Mouse (Mus musculus): ENCODE results near the gene Cog4. TPM values are rescaled to one million over a fixed set of nuclear protein-coding genes. Genes with fewer than 3 reads are reported as not detected.

Cog4 gene
- 10 to 100 TPM; 74.3 to 78.3 TPM for total RNA-seq (2021)

DNA sequence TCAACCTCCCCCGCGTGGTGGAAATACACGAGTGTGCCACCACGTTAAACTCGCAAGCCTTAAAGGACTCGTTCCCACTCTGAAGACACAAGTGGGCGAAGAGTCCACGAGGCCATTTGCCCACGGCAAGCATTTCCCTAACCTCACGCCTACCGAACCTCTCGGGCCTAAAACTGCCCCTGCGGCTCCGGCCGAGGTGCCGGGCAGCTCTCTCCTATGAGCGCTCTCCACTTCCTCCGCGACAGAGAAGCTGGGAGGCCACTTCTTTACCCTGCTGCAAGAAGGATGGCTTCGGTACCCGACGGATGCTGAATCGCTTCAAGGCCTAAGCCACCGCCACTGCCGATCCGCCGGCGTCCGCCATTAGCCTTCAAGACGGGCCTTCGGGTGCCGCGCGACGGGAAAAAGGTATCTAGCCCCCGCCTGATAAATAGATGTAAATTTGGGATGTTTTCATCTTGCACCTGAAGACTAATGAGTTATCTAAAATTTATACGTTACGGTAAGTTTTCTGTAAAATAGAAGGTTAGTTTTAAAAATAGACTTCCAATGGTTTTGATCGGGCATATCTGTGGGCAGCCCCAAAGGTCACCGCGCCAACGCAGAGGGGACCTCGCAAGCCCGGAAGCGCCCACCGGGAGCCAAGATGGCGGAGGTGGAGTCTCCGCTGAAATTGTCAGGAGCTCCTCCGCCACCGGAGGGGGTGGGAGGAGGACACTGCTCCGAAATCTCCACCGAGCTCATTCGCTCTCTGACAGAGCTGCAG is at the start of gene Cog4, which contains the start of gene Sf3b3:
Gene Cog4, plus strand, starts transcription at position 196 of the 766 bp plus-strand sequence.
Gene Sf3b3, minus strand, starts transcription at position 383 of the 766 bp plus-strand sequence.
- intact Hi-C loops (cut with DNase I): loop anchor here (5.0 kb wide), 1 partner anchor 246 kb away; the partner anchor contains the start of genes Clec18a and Pdpr
- DNase-seq: peak; percentile 84 to 90

DNA sequence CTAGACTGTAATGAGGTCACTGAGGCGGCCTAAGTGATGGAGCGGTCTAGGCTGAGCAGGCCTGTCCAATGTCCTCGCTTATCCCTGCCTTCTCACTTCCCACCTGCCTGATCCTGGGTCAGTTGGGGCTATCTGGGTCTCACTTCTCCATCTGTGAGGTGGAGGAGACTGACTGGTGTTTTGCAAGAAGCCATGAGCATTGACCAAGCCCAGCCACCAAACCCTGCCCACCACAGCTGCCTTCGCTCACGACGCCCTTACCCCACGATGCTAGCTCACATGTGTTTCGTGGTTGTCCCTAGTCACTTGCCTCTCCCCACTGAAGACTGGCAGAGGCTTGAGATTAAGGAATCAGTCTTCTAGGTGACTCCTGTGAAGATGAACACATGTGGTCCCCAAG is 49.3 kb upstream of the Cog4 start:
- no peak for DNase-seq
- intact Hi-C loops (cut with DNase I): no loop called here

DNA sequence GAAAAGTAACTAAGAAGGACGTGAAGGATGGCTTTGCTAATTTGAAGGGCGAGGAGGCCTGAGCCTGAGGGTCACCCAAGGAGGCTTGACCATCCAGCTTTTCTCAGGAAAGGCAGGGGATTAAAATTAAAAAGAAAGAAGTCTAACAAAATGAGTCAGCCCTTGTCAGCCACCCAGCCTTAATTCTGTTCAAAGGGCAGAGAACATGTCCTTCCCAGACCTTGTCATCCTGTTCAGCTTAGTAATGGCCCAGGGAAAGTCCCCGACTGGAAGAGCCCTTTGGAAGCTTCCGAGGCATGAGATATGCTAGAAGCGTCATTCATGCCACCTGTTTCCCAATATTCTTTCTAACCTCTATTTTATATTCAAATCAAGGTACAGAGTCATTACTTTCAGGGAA is 43.4 kb upstream of the Cog4 start:
- intact Hi-C loops (cut with DNase I): no loop called here
- DNase-seq: no peak

DNA sequence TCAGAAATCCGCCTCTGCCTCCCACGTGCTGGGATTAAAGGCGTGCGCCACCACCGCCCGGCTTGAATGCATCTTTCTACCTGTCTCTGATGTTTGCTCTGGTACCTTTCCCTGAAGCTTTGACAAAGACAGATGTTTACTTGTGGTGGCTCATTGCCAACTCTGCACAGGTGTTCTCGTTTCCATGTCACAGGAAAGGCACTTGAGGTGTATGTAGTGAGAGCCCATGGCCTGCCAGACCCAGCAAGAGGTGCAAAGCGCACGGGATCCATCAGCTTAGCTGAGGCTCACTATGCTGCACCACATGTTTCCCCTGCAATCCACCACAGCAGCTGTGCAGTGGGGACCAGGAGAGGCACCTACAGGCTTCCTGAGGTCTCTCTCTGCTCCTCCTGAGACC is 42.5 kb upstream of the Cog4 start:
- DNase-seq: no peak
- intact Hi-C loops (cut with DNase I): no loop called here

DNA sequence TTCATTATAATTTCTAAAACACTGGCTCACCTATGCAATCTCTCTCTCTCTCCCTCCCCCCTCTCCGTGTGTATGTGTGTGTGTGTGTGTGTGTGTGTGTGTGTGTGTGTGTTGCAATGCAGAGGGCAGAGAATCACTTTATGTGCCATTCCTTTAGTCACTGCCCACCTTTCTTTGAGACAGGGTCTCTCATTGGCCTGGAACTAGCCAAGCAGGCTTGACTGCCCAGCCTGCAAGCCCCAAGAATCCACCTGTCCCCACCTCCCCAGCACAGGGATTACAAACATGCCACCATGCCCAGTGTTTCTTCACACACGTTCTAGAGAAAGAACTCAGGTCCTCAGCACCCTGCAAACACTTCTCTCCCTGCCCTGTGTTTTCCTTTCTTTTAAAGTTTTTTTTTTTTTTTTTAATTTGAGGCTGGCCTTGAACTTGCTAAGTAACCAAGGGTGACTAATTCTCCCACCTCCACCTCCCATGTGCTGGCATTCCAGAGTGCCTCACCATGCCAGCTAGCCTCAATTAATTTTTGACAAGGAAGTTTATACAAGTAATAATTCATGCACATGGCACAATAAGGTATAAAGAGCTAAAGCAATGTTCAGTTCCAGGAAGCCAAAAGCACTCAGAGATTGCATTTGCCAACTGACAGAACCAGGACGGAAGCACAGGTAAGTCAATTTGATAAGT is 41.4 kb upstream of the Cog4 start:
- intact Hi-C loops (cut with DNase I): no loop called here
- DNase-seq: no peak

DNA sequence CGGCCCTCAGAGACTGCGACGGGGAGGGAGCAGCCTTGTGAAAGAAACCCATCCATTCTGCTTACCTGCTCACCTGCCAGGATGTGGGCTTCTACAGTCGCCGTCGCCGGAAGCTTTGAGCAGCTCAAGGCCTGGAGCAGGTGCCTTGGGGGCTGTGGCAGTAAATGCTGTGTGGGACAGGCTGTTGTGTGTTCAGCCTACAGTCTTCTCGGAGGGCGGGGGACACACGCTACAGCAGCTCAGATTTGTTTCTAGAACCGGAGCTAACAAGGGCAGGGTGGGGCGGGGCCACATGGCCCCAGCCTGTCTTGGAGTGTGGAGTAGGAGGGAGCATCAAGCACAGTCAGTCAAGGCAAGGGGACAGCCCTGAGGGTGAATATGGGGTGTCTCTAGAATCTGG is 40.7 kb upstream of the Cog4 start, which contains the start of gene Il34:
Gene Il34, minus strand, starts transcription at position 256 of the 400 bp plus-strand sequence.
- intact Hi-C loops (cut with DNase I): no loop called here
- no peak for DNase-seq

DNA sequence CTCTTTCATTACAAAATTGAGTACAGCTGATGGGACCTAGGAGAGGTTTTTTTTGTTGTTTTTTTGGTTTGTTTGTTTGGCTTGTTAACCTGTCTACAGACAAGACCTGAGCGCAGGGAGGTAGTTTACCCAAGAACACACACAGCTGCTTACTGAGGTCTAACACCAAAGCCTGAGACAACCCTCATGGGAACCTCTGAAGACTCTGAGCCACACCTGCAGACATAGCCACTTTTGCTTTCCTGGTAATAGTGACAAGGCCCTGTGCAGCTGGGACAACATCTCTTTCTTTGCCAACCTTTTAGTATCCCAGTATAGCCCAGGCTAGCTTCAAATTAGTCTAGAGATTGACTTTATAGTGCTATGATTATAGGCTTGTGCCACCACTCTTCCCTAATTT is 40.3 kb upstream of the Cog4 start:
- intact Hi-C loops (cut with DNase I): no loop called here
- DNase-seq: no peak

DNA sequence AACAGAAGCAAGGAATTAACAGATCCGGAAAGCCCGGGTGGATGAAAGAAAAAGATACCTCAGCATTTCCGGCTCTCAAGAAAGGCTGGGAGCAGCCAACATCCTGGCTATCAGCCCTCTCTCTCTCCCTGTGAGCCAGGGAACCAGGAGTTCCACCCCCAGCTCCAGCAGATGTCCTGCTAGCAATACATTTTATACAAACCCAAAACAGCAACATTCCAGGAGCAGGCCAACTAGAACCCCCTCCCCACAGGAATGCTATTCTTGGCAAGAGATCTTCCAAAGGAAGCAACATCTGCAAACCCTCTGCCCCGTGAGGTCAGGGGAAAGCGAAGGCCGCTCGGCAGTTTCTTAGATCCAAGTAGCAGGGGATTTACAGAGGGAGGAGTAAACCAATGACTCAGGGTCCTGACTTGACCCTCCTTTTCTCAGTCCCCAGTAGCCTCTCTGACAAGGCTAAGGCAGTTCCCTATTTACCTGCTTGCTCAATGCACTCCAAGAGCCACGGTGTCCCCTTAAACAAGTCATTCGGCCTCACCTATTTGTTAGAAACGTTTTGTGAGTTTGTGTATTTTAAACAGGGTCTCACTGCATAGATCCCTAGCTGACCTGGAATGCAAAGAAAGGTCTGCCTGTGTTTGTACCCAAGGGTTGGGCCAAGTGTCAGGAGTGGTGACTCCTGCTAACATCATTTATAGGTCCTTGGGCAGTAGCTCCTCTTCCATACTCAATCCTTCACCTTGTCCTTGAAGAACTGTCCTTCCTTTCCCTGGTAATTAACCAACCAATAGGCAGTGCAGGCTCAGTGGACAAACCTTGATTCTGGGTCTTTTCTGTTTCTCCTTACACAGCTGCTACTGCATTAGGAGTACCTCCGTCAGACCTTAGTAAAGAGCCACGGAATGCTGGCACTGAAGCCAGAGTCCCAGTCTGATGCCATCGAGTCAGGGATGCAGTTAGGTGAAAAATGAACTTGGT is 37.6 kb upstream of the Cog4 start:
- DNase-seq: peak; percentile 36 to 42
- intact Hi-C loops (cut with DNase I): loop anchor here (2.0 kb wide), 1 partner anchor 58 kb away; no protein-coding TSS in a partner anchor

DNA sequence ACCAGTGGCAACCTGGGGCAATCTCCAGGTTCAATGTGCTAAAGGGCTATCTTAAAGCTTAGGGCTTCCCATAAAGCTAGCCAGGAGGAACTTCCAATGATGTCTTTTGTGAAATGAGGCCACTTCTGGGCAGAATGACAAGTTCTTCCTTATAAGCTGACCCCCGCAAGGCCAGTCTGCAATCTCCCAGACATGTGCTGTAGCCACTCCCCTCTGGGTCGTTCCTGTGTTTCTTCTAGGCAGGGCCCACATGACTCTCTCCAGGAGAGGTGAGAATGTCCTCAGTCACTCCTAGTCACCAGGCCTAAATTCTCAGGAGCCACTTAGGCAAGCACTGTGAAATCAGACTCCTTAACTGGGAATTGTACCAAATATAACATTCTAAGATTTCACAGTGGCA is 36.6 kb upstream of the Cog4 start:
- DNase-seq: no peak
- intact Hi-C loops (cut with DNase I): loop anchor here (2.0 kb wide), 1 partner anchor 59 kb away; no protein-coding TSS in a partner anchor

DNA sequence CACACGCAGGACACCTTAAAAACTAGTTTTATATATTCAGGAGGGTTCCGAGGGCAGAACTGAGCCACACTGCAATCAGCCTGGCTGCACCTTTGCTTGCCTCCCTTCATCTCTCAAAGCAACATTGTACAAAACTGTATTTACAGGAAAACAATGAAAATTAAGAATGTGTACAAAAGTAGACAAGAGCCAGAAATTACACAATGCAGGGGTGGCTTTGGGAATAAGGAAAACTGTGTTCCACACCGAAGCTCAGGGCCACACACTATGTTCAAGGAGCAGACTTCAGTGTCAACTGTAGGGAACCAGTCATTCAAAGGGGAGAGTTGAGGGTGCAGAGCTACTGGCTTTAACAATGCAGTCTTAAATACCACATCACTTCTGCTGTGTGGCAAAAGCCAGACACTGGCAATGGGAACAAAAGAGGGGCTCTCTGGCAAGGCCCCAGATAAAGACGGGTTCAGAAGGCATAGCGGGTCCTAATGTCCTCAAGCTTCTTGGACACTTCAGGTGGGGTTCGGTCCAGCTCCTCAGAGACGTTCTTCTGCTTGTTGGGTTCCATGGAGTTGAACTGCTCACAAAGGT is 35.8 kb upstream of the Cog4 start:
- no peak for DNase-seq
- intact Hi-C loops (cut with DNase I): no loop called here

DNA sequence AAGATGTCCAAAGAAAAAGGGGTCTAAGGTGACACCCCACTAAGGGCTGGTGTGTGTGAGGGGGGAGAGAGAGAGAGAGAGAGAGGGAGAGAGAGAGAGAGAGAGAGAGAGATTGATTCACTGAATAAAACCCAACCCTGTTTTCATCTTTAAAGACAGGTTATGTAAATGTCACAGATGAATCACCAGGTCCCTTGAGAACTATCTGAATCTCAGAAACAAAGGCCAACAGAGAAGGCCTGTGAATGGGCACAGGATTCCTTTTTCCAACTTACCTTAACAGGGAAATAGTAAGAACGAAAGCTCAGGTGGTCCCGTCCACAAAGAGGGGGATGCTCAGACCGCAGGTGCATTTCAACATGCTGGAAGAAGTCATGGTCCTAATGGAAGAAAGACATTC is 35.3 kb upstream of the Cog4 start:
- intact Hi-C loops (cut with DNase I): no loop called here
- DNase-seq: no peak

DNA sequence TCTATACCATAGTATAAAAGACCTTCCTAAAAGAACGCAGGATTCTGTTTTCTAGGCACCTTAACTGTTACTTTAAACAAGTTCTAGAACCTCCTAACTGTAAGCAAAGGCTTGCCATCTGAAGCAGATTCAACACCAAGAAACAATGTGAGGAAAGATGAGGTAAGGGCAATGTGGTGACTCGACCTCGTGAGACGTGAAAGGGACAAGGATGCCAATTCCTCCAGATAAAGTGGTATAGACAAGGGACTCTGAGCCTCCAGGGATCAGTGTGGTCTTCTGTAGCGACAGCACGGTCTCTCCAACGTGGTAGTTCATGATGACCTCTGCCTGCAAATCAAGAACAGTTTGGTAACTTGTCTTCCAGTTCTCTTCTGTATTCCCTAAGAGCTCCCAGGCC is 34.6 kb upstream of the Cog4 start:
- intact Hi-C loops (cut with DNase I): no loop called here
- no peak for DNase-seq

DNA sequence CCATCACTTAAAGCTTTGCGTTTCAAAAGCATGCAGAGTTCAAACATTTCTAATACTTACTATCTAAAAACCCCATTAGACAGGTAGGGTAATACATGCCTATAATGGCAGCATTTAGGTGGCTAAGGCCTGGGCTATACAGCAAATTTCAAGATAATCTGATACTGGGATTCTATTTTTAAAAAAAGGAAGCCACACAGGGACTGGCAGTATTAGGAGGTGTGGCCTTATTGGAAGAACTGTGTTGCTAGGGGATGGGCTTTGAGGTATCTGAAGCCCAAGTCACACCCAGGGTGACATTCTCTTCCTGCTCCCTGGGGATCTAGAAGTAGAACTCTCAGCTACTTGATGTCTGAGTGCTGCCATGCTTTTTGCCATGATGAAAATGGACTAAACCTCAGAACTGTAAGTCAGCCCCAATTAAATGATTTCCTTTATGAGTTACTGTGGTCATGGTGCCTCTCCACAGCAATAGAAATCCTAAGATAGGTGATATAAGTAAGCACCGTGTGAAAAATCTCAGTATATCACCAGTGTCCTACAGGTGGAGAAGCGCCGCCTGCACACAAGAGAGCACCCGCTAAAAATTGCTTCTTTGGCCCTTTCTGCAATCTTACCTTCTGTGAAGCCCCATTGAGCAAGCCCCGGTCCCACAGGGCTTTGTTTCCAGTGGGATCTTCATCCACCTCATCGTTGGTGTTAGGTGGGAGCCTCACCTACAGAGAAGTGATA is 33.9 kb upstream of the Cog4 start:
- intact Hi-C loops (cut with DNase I): no loop called here
- DNase-seq: no peak

DNA sequence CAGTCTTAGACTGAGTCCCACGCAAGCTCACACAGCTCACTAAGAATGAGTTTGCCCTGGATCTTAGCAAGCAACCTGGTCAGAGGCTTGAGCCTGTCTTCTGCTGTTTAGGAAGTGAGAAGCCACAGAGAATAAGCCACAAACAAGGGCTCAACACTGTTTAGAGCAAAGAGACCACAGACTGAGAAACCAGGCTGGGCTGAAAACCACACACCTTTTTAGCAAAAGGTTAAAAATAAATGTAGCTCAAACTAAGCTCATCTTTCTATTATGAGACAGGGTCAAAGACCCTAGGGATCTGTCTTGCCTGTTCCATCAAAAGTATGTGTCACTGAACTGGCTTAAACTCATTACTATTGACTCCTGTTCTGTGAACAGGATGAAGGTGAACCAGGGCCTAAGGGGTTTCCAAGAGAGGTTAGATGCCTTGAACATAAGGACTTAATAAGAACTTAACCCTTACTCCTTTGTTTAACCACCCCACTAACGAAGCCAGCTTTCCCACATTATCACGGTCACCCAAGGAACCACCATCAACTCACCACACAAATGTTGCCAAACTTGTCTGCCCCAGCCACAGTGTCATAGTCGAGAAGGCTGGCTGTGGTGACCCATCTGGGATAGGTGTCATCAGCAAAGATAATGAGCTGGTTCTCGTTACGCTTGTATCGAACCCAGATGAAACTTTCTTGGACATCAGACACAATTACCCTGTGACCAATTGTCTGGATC is 33.2 kb upstream of the Cog4 start:
- no peak for DNase-seq
- intact Hi-C loops (cut with DNase I): no loop called here

DNA sequence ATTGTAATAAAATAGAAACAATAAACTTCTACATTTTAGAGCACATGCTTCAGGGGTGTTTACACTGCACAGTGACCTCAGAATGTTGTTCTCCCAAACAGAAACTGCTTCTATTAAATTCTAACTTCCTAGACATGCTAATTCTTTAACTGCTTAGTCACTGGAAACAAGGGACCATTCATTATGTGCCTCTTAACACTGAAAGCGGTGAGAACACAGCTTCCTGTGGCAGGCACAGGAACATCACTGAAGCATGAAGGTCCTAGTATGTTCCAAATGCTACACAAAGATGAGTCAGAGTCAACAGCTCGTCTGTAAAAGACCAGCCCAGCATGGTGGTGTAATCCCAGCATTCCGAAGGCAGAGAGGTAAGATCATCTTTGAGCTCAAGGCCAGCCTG is 31.1 kb upstream of the Cog4 start:
- intact Hi-C loops (cut with DNase I): no loop called here
- DNase-seq: no peak

DNA sequence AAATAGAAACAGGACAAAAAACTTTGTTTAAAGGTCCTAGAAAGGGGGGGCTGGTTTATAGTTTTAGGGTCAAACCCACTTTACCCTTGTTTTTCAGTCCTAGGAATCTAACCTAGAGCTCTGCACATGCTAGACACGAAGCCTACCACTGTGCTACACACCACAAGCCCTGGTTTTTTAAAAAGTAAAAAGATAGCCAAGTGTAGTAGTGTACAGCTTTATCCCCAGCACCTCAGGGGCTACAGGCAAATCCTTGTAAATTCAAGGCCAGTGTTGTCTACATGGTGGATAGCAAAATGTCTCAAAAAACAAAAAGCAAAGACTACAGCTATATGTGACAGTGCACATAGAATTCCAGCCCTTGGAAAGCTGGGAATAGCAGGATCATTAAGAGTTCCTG is 29.4 kb upstream of the Cog4 start:
- DNase-seq: no peak
- intact Hi-C loops (cut with DNase I): no loop called here

DNA sequence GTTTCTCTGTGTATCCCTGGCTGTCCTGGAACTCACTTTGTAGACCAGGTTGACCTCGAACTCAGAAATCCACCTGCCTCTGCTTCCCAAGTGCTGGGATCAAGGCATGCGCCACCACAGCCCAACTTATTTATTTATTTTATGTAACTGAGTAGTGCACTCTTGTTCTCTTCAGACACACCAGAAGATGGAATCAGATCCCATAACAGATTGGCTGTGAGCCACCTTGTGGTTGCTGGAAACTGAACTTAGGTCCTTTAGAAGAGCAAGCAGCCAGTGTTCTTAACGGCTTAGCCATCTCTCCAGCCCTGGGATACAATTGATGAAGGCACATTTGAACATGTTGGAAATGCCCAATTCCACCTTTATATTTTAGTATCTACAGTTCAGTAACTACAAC is 27.8 kb upstream of the Cog4 start:
- intact Hi-C loops (cut with DNase I): no loop called here

DNA sequence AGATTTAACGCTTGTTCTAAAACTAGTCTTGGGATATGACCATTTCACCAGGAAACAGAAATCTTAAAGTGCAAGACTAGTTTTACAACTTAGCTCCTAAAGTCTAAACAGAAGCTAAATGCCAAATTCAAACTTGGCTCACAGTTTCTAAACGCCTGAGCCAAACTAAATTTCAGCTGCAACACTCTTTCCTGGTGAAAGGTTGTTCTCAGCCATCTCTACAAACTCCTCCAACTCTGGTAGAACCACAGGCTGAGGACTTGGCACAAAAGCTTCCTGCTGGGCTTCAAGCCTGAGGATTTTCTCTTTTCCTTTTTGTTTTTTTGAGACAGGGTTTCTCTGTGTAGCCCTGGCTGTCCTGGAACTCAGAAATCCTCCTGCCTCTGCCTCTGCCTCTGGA is 26.1 kb upstream of the Cog4 start:
- no peak for DNase-seq
- intact Hi-C loops (cut with DNase I): no loop called here

More for the DNA sequence above, 27.8 kb upstream of the Cog4 start:
- DNase-seq: no peak

DNA sequence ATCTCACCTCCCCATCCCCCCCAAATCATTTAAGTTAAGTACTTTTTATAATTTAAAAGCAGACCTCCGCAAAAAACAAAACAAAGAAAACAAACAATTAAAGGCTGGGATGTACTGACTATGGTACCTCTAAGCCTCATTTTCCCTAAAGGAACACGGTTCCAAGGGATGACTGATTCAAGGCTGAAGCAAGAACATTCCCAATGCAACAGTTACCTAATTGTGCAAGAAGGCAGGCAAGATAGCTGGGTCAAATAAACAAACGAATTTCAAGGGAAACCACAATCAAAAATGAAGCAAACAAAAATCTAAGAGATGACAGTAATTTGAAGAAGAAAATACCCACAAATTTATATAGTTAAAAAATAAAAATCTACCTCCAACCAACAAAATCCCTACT is 24.4 kb upstream of the Cog4 start:
- intact Hi-C loops (cut with DNase I): no loop called here
- DNase-seq: no peak

Data from heart, postnatal 36 days (tissue).